Mouse (Mus musculus): ENCODE results near the gene Ralbp1. TPM values are rescaled to one million over a fixed set of nuclear protein-coding genes. Genes with fewer than 3 reads are reported as not detected.

Gene Ralbp1
- polyA plus RNA-seq, 1 experiment, result 21.9 TPM

DNA sequence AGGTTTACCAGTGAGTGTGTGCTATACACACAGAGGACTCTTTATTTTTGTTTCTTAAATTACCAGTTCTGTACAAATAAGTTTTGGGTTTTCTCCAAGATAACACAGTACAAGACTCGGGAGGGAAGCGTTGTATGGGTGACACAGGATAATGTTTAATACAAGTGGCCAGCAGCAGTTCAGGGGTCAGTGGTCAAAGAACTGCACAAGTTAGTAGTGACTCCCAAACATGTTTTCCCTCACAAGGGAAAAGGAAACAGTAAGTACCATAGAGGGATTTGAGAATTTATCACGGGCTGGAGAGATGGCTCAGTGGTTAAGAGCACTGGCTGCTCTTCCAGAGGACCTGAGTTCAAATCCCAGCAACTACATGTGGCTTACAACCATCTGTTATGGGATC is 51.7 kb downstream of the Ralbp1 start:
- Histone ChIP-seq H3K79me3 (ENCODE audit: low read depth) (no peaks in the 10 kb centered on the region), H3K27me3 (ENCODE audit: control insufficient read depth, insufficient read depth, insufficient read length) (no peaks in the 10 kb centered on the region), H3K4me3 (ENCODE audit: insufficient read depth, poor library complexity, severe bottlenecking) (no peak overlapping the region), H3K79me2 (ENCODE audit: control insufficient read depth, insufficient read depth) (peaks cover 11% of the 10 kb centered on the region), H3ac (ENCODE audit: control insufficient read depth, insufficient read length, low read depth) (no peak overlapping the region), H3K36me3 (ENCODE audit: control insufficient read depth, insufficient read depth) (peaks cover 93% of the 10 kb centered on the region)
- TF ChIP-seq CTCF (IDR thresholded peaks at IDR 0.05; ENCODE audit: control insufficient read depth, insufficient read depth, insufficient read length) (no peak), USF1 (IDR thresholded peaks at IDR 0.05; ENCODE audit: low read depth) (no peak), MYOD1 (IDR thresholded peaks at IDR 0.05; ENCODE audit: control insufficient read depth, insufficient read length, low read depth) (no peak), CEBPB (IDR thresholded peaks at IDR 0.05; ENCODE audit: low read depth) (no peak), FOSL1 (IDR thresholded peaks at IDR 0.05; ENCODE audit: insufficient read depth, low read length, poor library complexity, severe bottlenecking) (no peak), MAX (IDR thresholded peaks at IDR 0.05) (no peak)

DNA sequence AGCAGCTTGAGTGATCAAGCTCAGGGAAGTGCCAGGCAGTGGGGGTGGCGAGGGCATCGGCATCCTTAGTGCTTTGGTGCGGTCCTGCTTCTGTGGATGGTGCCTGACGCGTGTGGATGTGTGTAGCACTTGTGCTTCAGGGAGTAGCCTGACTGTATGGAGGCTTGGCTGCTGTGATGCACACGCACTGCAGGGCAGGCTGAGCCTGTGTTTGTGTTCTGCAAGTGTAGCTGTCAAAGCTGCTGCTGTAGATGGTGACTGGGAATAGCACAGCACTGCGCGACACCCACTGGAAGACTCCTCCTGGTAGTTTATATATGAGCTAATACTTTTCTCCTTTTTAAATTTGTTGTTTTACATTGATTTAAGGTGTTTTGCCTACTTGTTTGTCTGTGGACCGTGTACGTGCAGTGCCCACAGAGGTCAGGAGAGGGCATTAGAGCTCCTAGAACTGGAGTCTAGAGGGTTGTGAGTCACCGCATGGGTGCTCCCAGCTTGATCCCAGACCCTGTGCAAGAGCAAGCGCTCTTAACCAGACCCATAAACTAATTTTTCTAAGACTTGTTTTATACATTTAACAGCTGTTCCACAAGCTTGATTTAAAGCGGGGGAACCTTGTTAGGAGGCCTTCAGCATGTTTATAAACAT is 55.3 kb downstream of the Ralbp1 start:
- Histone ChIP-seq H3K36me3 (ENCODE audit: control insufficient read depth, insufficient read depth) (peaks cover 89% of the 10 kb centered on the region), H3K27me3 (ENCODE audit: control insufficient read depth, insufficient read depth, insufficient read length) (no peaks in the 10 kb centered on the region), H3ac (ENCODE audit: control insufficient read depth, insufficient read length, low read depth) (no peak overlapping the region), H3K79me3 (ENCODE audit: low read depth) (peaks cover 5% of the 10 kb centered on the region), H3K79me2 (ENCODE audit: control insufficient read depth, insufficient read depth) (peaks cover 23% of the 10 kb centered on the region), H3K4me3 (ENCODE audit: insufficient read depth, poor library complexity, severe bottlenecking) (no peak overlapping the region)
- TF ChIP-seq CEBPB (IDR thresholded peaks at IDR 0.05; ENCODE audit: low read depth) (no peak), MYOG (IDR thresholded peaks at IDR 0.05; ENCODE audit: control insufficient read depth, extremely low read depth, insufficient read length) (no peak), MAX (IDR thresholded peaks at IDR 0.05) (no peak), FOSL1 (IDR thresholded peaks at IDR 0.05; ENCODE audit: insufficient read depth, low read length, poor library complexity, severe bottlenecking) (no peak), USF1 (IDR thresholded peaks at IDR 0.05; ENCODE audit: low read depth) (no peak), CTCF (IDR thresholded peaks at IDR 0.05; ENCODE audit: control insufficient read depth, insufficient read depth, insufficient read length) (no peak), MYOD1 (IDR thresholded peaks at IDR 0.05; ENCODE audit: control insufficient read depth, insufficient read length, low read depth) (no peak)

DNA sequence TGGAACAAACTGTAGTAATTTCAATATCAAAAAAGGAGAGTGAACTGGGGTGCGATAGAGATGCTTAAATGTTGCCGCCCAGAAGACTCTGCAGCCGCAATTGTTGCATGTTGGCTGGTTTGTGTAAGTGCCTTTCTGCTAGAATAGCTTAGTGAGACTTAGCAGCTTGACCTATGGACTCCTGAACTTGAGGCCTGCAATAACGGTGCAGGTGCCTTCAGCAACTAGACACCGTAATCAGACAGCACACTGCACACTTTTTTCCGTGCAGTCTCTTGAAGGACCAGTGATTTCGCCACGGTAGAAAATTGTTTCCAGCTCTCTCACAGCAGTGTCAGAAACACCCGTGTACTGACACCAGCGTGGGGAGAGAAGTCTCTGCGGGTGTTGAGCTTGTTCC is 56.6 kb downstream of the Ralbp1 start:
- Histone ChIP-seq H3ac (ENCODE audit: control insufficient read depth, insufficient read length, low read depth) (no peak overlapping the region), H3K36me3 (ENCODE audit: control insufficient read depth, insufficient read depth) (peaks cover 89% of the 10 kb centered on the region), H3K79me2 (ENCODE audit: control insufficient read depth, insufficient read depth) (peaks cover 28% of the 10 kb centered on the region), H3K79me3 (ENCODE audit: low read depth) (peaks cover 8% of the 10 kb centered on the region), H3K27me3 (ENCODE audit: control insufficient read depth, insufficient read depth, insufficient read length) (no peaks in the 10 kb centered on the region), H3K4me3 (ENCODE audit: insufficient read depth, poor library complexity, severe bottlenecking) (no peak overlapping the region)
- no peak for TF ChIP-seq FOSL1 (IDR thresholded peaks at IDR 0.05; ENCODE audit: insufficient read depth, low read length, poor library complexity, severe bottlenecking)
- no peak for TF ChIP-seq MYOG (IDR thresholded peaks at IDR 0.05; ENCODE audit: control insufficient read depth, extremely low read depth, insufficient read length)
- no peak for TF ChIP-seq CEBPB (IDR thresholded peaks at IDR 0.05; ENCODE audit: low read depth)
- TF ChIP-seq MYOD1 (IDR thresholded peaks at IDR 0.05; ENCODE audit: control insufficient read depth, insufficient read length, low read depth), result no peak
- no peak for TF ChIP-seq USF1 (IDR thresholded peaks at IDR 0.05; ENCODE audit: low read depth)
- no peak for TF ChIP-seq CTCF (IDR thresholded peaks at IDR 0.05; ENCODE audit: control insufficient read depth, insufficient read depth, insufficient read length)
- no peak for TF ChIP-seq MAX (IDR thresholded peaks at IDR 0.05)

DNA sequence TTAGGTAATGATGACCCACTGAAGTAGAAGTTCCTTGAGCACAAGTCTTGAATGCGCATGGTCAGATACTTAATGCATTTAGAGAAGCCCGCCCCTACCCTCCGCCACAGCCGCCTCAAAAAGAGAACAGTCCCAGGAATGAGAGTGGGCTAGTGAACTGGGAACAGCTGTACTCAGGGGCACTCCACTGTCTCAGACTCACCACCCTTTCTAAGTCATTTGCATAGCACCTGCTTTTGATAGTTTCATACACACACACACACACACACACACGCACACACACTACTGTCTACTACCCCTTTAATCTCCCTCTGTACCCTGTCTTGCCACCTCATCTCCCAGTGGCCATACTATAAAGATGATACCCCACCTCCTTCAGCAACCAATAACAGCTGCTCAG is 57.7 kb downstream of the Ralbp1 start:
- peaks cover 86% of the 10 kb centered on the region for H3K36me3 ChIP-seq (ENCODE audit: control insufficient read depth, insufficient read depth)
- TF ChIP-seq MYOD1 (IDR thresholded peaks at IDR 0.05; ENCODE audit: control insufficient read depth, insufficient read length, low read depth), result no peak
- no peak for TF ChIP-seq CEBPB (IDR thresholded peaks at IDR 0.05; ENCODE audit: low read depth)
- no peak for TF ChIP-seq MAX (IDR thresholded peaks at IDR 0.05)
- TF ChIP-seq CTCF (IDR thresholded peaks at IDR 0.05; ENCODE audit: control insufficient read depth, insufficient read depth, insufficient read length), result no peak

GRCm38 (mm10) chr17:65827119-65827840 is 58.3 kb downstream of the Ralbp1 start:
- Histone ChIP-seq H3K4me3 (ENCODE audit: insufficient read depth, poor library complexity, severe bottlenecking) (no peak overlapping the region), H3K79me3 (ENCODE audit: low read depth) (peaks cover 18% of the 10 kb centered on the region), H3K36me3 (ENCODE audit: control insufficient read depth, insufficient read depth) (peaks cover 86% of the 10 kb centered on the region), H3K27me3 (ENCODE audit: control insufficient read depth, insufficient read depth, insufficient read length) (no peaks in the 10 kb centered on the region), H3K79me2 (ENCODE audit: control insufficient read depth, insufficient read depth) (peaks cover 40% of the 10 kb centered on the region), H3ac (ENCODE audit: control insufficient read depth, insufficient read length, low read depth) (no peak overlapping the region)
- TF ChIP-seq FOSL1 (IDR thresholded peaks at IDR 0.05; ENCODE audit: insufficient read depth, low read length, poor library complexity, severe bottlenecking) (no peak), MYOD1 (IDR thresholded peaks at IDR 0.05; ENCODE audit: control insufficient read depth, insufficient read length, low read depth) (no peak), CTCF (IDR thresholded peaks at IDR 0.05; ENCODE audit: control insufficient read depth, insufficient read depth, insufficient read length) (no peak), CEBPB (IDR thresholded peaks at IDR 0.05; ENCODE audit: low read depth) (no peak), MYOG (IDR thresholded peaks at IDR 0.05; ENCODE audit: control insufficient read depth, extremely low read depth, insufficient read length) (no peak), MAX (IDR thresholded peaks at IDR 0.05) (no peak), USF1 (IDR thresholded peaks at IDR 0.05; ENCODE audit: low read depth) (no peak)

More for the DNA sequence above, 57.7 kb downstream of the Ralbp1 start:
- Histone ChIP-seq H3K79me2 (ENCODE audit: control insufficient read depth, insufficient read depth) (peaks cover 34% of the 10 kb centered on the region), H3K79me3 (ENCODE audit: low read depth) (peaks cover 12% of the 10 kb centered on the region), H3ac (ENCODE audit: control insufficient read depth, insufficient read length, low read depth) (no peak overlapping the region), H3K27me3 (ENCODE audit: control insufficient read depth, insufficient read depth, insufficient read length) (no peaks in the 10 kb centered on the region), H3K4me3 (ENCODE audit: insufficient read depth, poor library complexity, severe bottlenecking) (no peak overlapping the region)
